Mouse (Mus musculus) lung, postnatal 10 days (tissue): ENCODE data around the gene Mrps22.

Experiments
- DNase-seq: peaks from one replicate; pipeline ENCODE4 v3.0.0; 2021

Gene Mrps22

DNA sequence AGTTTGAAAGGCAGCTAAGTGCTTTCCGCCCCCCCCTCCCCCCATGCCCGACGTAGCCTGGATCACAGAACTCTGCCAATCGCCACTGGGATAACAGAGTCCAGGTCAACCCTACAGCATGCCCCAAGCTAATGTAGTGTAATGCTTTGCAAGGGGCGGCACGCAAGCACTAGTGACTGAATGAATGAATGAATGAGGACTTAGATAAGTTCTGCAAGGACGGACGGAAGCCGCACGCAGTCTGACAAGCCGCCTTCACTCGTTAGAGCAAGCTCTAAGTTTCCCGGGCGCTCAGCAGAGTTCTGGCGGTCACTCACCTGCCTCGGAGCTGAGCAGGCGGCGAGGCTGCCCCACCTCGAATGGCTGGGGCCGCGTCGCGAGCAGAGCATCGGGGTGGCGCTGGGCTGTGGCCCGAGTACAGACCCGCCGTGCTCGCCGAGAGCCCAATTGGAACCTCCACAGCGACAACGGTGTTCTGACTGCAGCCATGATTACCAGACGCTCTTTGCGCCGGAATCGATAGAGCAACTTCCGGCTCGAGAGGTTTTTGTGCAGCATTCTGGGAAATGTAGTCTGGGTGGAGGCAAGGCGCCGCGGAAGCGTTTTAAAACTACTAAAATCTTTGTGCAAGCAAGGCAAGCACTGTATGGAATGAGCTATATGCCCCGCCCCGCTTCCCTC is at the start of gene Mrps22:
Gene Mrps22, minus strand, starts transcription at position 505 of the 681 bp plus-strand sequence.
- peak; percentile 86 for DNase-seq

- no peak for DNase-seq
These were observed 49.1 kb upstream of the Mrps22 start for GRCm38 (mm10) chr9:98650547-98650946.

- peak; percentile 76 for DNase-seq
These were observed 46.0 kb upstream of the Mrps22 start for GRCm38 (mm10) chr9:98647418-98647817.

DNA sequence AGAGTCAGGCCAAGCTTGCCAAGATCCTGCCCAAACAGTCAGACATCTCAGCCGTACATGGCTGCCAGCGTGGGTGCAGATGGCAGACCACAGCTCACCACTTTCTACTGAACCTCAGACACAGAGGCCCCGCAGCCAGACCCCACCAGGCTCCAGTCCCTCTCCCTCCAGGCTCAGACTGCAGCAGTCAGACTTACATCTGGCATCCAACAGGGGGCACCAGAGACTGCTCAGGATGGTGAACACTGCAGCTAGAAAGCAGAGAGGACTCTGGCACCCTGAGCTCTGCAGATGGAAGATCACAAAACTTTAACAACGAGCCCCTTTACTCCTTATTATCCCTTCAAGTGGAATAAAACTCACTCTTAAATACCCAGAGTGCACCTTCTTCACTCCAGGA is 44.3 kb upstream of the Mrps22 start:
- peak; percentile 84 for DNase-seq

GRCm38 (mm10) chr9:98642126-98642525 is 40.7 kb upstream of the Mrps22 start:
- DNase-seq, result no peak

GRCm38 (mm10) chr9:98633287-98634162 is 32.1 kb upstream of the Mrps22 start:
- DNase-seq, result no peak

DNA sequence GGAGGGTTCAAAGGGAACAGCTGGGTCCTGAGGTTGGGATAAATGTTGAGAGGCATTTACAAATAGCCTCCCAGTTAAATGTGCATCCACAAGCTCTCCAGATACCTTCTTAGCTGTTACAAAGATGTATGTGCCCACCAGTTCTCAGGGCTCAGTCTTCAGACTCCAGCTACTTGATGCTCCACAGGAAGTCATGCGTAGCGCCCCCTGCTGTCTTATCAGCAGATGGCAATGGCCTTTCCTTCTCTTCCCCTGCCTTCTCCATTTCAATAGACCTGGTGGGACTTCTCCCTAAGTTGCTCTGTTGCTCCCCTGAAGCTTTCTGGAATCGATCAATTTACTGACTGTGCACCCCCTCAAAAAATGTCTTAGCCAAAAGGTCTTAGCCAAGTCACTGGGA is 27.0 kb upstream of the Mrps22 start:
- DNase-seq, result no peak

DNA sequence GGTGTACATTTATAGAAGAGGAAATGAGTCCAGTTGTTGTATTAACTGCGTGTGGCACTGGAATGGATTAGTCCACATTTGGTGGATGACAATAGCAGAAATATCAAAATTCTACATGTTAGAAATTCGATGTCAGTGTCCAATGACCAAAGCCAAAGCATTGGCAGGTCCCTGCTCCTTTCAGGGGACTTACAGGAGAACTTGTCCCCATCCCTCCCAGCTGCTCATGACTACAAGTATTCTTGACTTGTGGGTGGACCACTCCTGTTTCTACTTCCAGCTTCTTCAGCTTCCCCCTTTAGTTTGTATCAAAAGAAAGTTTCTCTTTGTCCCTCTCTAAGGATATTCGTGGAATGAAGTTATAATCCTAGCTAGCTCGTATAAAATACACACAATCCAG is 3.4 kb upstream of the Mrps22 start:
- DNase-seq, result no peak

- DNase-seq, result no peak
These were observed 438 bp upstream of the Mrps22 start for GRCm38 (mm10) chr9:98601837-98602359.

DNA sequence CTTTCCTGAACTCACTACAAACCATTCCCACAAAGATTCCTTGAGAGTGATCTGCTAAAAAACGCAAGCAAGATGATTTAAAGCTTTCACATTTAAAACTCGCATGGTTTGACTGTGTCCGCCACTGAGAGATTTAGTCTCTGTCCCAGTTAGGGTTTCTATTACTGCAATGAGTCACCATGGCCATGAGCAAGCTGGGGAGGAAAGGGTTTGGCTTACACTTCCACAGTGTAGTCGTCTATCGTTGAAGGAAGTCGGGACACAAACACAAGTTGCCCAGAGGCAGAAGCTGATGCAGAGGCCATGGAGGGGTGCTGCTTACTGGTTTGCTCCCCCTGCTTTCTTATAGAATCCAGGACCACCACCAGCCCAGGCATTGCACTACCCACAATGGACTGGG is 1.4 kb downstream of the Mrps22 start:
- DNase-seq, result no peak

DNA sequence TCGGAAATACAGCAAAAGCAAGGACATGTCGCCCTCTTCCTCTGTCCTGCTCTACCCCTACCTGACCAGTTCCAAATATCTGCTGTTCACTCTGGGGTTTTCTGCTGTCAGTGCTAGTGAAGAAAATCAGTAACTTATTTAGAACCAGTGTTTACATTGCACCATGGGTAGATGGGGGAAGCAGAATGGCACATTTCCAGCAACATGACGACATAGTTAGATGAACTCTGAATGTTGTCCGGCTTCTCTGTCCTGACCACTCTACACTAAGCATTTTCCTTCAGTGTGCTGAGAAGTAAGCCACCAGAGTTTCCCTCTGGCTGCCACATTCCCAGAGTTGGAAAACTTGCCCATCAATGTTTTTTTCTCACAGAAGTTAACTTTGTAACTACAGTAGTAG is 17.6 kb downstream of the Mrps22 start:
- no peak for DNase-seq

- DNase-seq, result peak; percentile 99
These were observed 38.0 kb downstream of the Mrps22 start, which contains the start of gene Copb2 for GRCm38 (mm10) chr9:98563137-98564126. Copb2 (plus strand) TSS chr9:98563721.

DNA sequence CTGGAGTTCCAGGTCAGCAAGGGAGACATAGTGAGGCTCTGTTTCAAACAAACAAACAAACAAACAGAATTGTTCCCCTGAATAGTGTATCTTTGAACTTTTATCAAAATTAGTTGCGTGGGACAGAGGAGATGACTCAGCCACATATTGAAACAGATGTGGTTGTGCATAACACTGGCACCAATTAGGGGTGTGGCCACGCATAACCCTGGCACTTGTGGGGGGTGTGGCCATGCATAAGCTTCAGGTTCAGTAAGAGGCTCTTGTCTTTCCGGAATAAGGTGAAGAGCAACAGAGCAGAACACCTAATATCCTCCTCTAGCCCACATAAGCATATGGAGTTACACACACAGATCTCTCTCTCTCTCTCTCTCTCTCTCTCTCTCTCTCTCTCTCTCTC is 57.4 kb downstream of the Mrps22 start:
- no peak for DNase-seq
